ENCODE assay signal across 8 mouse cellular contexts in genomic region chr2:181364487-181364859, GRCm38 (mm10). TPM values are rescaled to one million over a fixed set of nuclear protein-coding genes. Genes with fewer than 3 reads are reported as not detected.
A peak's percentile ranks its signal among the peaks of the same experiment; 100 is the strongest.
DNase-seq lines count a peak whose midpoint lies in the region; ATAC-seq and TF ChIP-seq lines count a peak whose summit lies in the region.

No protein-coding gene starts in this region.

- TF ChIP-seq POLR2A in cerebellum, adult 2 months (IDR thresholded peaks at IDR 0.05; ENCODE audit: borderline replicate concordance, insufficient read depth, low read length), result no peak
- TF ChIP-seq POLR2A in testis, adult 2 months (IDR thresholded peaks at IDR 0.05; ENCODE audit: control insufficient read depth, low read depth, low read length), result no peak
- no peak for TF ChIP-seq POLR2A in limb, embryonic 14.5 days (IDR thresholded peaks at IDR 0.05; ENCODE audit: borderline replicate concordance, extremely low read depth, insufficient read depth, insufficient read length)

- no peak overlapping the region for H3K27ac ChIP-seq in cerebellum, adult 2 months (ENCODE audit: insufficient read depth, low read length)
- peak overlapping the region; percentile 71 for H3K27ac ChIP-seq in testis, adult 2 months (ENCODE audit: control insufficient read depth, insufficient read depth, low read depth, low read length)
- peak overlapping the region; percentile 78; the same call in 1 of the 2 replicates for H3K27ac ChIP-seq in limb, embryonic 14.5 days (replicated peaks; ENCODE audit: low read depth, low read length)
- no peak overlapping the region; the same call in 1 of the 2 replicates for H3K27ac ChIP-seq in stomach, postnatal 0 days (replicated peaks)

- no peak for DNase-seq in cerebellum, adult 2 months
- no peak for DNase-seq in cerebellum, adult 18-20 months
- DNase-seq in testis, postnatal 14 days (ENCODE audit: low spot score), result no peak
- DNase-seq in limb, embryonic 14.5 days (ENCODE audit: low spot score), result no peak
- DNase-seq in stomach, postnatal 0 days (ENCODE audit: low spot score), result no peak
- no peak for DNase-seq in spleen, adult 18-20 months
- no peak for DNase-seq in frontal cortex, postnatal 25 days (ENCODE audit: low spot score in 2 of 2)

- no peaks in the 10 kb centered on the region for H3K27me3 ChIP-seq in cerebellum, adult 2 months (ENCODE audit: control insufficient read depth, insufficient read depth, low read length)
- no peaks in the 10 kb centered on the region for H3K27me3 ChIP-seq in testis, adult 2 months (ENCODE audit: control insufficient read depth, insufficient read depth, low read length)
- no peaks in the 10 kb centered on the region for H3K27me3 ChIP-seq in limb, embryonic 14.5 days (ENCODE audit: control insufficient read depth, insufficient read depth, low read length)
- no peaks in the 10 kb centered on the region for H3K27me3 ChIP-seq in stomach, postnatal 0 days (ENCODE audit: control insufficient read depth, insufficient read depth, low read length)

- H3K9ac ChIP-seq in limb, embryonic 14.5 days (ENCODE audit: low read depth, low read length, severe bottlenecking), result peak overlapping the region; percentile 88
- H3K9ac ChIP-seq in stomach, postnatal 0 days (ENCODE audit: low read length), result peak overlapping the region; percentile 91

- peak overlapping the region; percentile 91 for H3K4me2 ChIP-seq in limb, embryonic 14.5 days (replicated peaks; ENCODE audit: low read depth, low read length, severe bottlenecking)
- peak overlapping the region; percentile 97 for H3K4me2 ChIP-seq in stomach, postnatal 0 days (replicated peaks; ENCODE audit: low read depth)

- TF ChIP-seq CTCF in cerebellum, adult 2 months (IDR thresholded peaks at IDR 0.05; ENCODE audit: borderline replicate concordance, insufficient read depth, low read depth, low read length), result no peak
- TF ChIP-seq CTCF in testis, adult 2 months (IDR thresholded peaks at IDR 0.05; ENCODE audit: control insufficient read depth, insufficient read depth, insufficient replicate concordance, low read depth, low read length), result no peak
- no peak for TF ChIP-seq CTCF in stomach, postnatal 0 days (IDR thresholded peaks at IDR 0.05; ENCODE audit: low read depth)

- 6% methylated on average over 14 of the region's 14 CpGs for WGBS in cerebellum, adult 2 months
- WGBS in limb, embryonic 14.5 days, result 9% methylated on average over 14 of the region's 14 CpGs
- 6% methylated on average over 14 of the region's 14 CpGs for WGBS in stomach, postnatal 0 days

- no peak for TF ChIP-seq EP300 in stomach, postnatal 0 days (optimal IDR thresholded peaks at IDR 0.05)

- H3K9me3 ChIP-seq in limb, embryonic 14.5 days (ENCODE audit: control insufficient read depth, low read length), result no peaks in the 10 kb centered on the region
- no peaks in the 10 kb centered on the region for H3K9me3 ChIP-seq in stomach, postnatal 0 days (ENCODE audit: control insufficient read depth, low read length)

- H3K4me1 ChIP-seq in cerebellum, adult 2 months (ENCODE audit: control insufficient read depth, insufficient read depth, low read length), result no peaks in the 10 kb centered on the region
- peaks cover 6% of the 10 kb centered on the region for H3K4me1 ChIP-seq in testis, adult 2 months (ENCODE audit: control insufficient read depth, insufficient read depth, low read length)
- peaks cover 18% of the 10 kb centered on the region for H3K4me1 ChIP-seq in limb, embryonic 14.5 days (ENCODE audit: control insufficient read depth, insufficient read depth, low read length)
- H3K4me1 ChIP-seq in stomach, postnatal 0 days (replicated peaks; ENCODE audit: control insufficient read depth, insufficient read depth), result peaks cover 5% of the 10 kb centered on the region

- peak overlapping the region; percentile 76 for H3K4me3 ChIP-seq in cerebellum, adult 2 months (replicated peaks; ENCODE audit: insufficient read depth, low read depth, low read length)
- H3K4me3 ChIP-seq in testis, adult 2 months (ENCODE audit: control insufficient read depth, low read depth, low read length), result peak overlapping the region; percentile 88
- H3K4me3 ChIP-seq in limb, embryonic 14.5 days (replicated peaks; ENCODE audit: low read length), result peak overlapping the region; percentile 85
- peak overlapping the region; percentile 71 for H3K4me3 ChIP-seq in stomach, postnatal 0 days (ENCODE audit: low read depth, low read length)

- peaks cover 3% of the 10 kb centered on the region for H3K36me3 ChIP-seq in testis, adult 2 months (ENCODE audit: control insufficient read depth, insufficient read depth, low read length)
- H3K36me3 ChIP-seq in limb, embryonic 14.5 days (ENCODE audit: control insufficient read depth, insufficient read depth, low read length), result peaks cover 42% of the 10 kb centered on the region
- H3K36me3 ChIP-seq in stomach, postnatal 0 days (ENCODE audit: control insufficient read depth, insufficient read depth, low read length), result peaks cover 7% of the 10 kb centered on the region; the same call in 1 of the 2 replicates

- ATAC-seq in limb, embryonic 14.5 days (ENCODE audit: low FRiP score, low read depth), result no peak
- no peak for ATAC-seq in stomach, postnatal 0 days (ENCODE audit: low FRiP score, low TSS enrichment)

RNA-seq across cellular contexts. Expression of gene Zgpat, which starts 0.3 kb away (rescaled TPM):
- polyA plus RNA-seq in cerebellum, adult 2 months (2012; rRNA removed), result 102 and 106 TPM in 2 replicates
- 15.8 and 16.1 TPM in 2 replicates for polyA plus RNA-seq in testis, adult 2 months (2012; rRNA removed)
- 57.4 and 67.9 TPM in 2 replicates for polyA plus RNA-seq in limb, embryonic 14.5 days (2012; rRNA removed)
- polyA plus RNA-seq in limb, embryonic 14.5 days (2014; fragmentation: Nextera tagmentation; extraction: Ambion mirVana), result 37.3 and 47.6 TPM in 2 replicates
- 15.5 and 18.2 TPM in 2 replicates for polyA plus RNA-seq in stomach, postnatal 0 days (2015; fragmentation: Nextera tagmentation; extraction: Ambion mirVana)

RNA-seq across cellular contexts. Expression of gene Arfrp1, which starts 0.7 kb away (rescaled TPM):
- 75.6 and 77.7 TPM in 2 replicates for polyA plus RNA-seq in cerebellum, adult 2 months (2012; rRNA removed)
- polyA plus RNA-seq in testis, adult 2 months (2012; rRNA removed), result 35.9 and 43.2 TPM in 2 replicates
- polyA plus RNA-seq in limb, embryonic 14.5 days (2012; rRNA removed), result 81.0 and 89.9 TPM in 2 replicates
- polyA plus RNA-seq in limb, embryonic 14.5 days (2014; fragmentation: Nextera tagmentation; extraction: Ambion mirVana), result 50.0 and 54.7 TPM in 2 replicates
- 30.1 and 33.7 TPM in 2 replicates for polyA plus RNA-seq in stomach, postnatal 0 days (2015; fragmentation: Nextera tagmentation; extraction: Ambion mirVana)

RNA-seq across cellular contexts. Expression of gene Lime1, which starts 15.4 kb away (rescaled TPM):
- polyA plus RNA-seq in cerebellum, adult 2 months (2012; rRNA removed), result 79.8 and 85.0 TPM in 2 replicates
- 13.9 and 14.6 TPM in 2 replicates for polyA plus RNA-seq in testis, adult 2 months (2012; rRNA removed)
- 63.3 and 84.7 TPM in 2 replicates for polyA plus RNA-seq in limb, embryonic 14.5 days (2012; rRNA removed)
- polyA plus RNA-seq in limb, embryonic 14.5 days (2014; fragmentation: Nextera tagmentation; extraction: Ambion mirVana), result 21.3 and 26.8 TPM in 2 replicates
- 8.3 and 8.8 TPM in 2 replicates for polyA plus RNA-seq in stomach, postnatal 0 days (2015; fragmentation: Nextera tagmentation; extraction: Ambion mirVana)

RNA-seq across cellular contexts. Expression of gene Rtel1, which starts 44.9 kb away (rescaled TPM):
- 88.5 and 103 TPM in 2 replicates for polyA plus RNA-seq in cerebellum, adult 2 months (2012; rRNA removed)
- polyA plus RNA-seq in testis, adult 2 months (2012; rRNA removed), result 71.8 and 75.1 TPM in 2 replicates
- polyA plus RNA-seq in limb, embryonic 14.5 days (2012; rRNA removed), result 110 and 130 TPM in 2 replicates
- polyA plus RNA-seq in limb, embryonic 14.5 days (2014; fragmentation: Nextera tagmentation; extraction: Ambion mirVana), result 49.0 and 53.3 TPM in 2 replicates
- 9.0 and 9.3 TPM in 2 replicates for polyA plus RNA-seq in stomach, postnatal 0 days (2015; fragmentation: Nextera tagmentation; extraction: Ambion mirVana)

RNA-seq across cellular contexts. Expression of gene Stmn3, which starts 50.2 kb away (rescaled TPM):
- 1,100 TPM in 2 replicates for polyA plus RNA-seq in cerebellum, adult 2 months (2012; rRNA removed)
- polyA plus RNA-seq in testis, adult 2 months (2012; rRNA removed), result not detected in 2 replicates
- polyA plus RNA-seq in limb, embryonic 14.5 days (2012; rRNA removed), result 0.68 and 2.8 TPM in 2 replicates
- 0.28 and 0.29 TPM in 2 replicates for polyA plus RNA-seq in limb, embryonic 14.5 days (2014; fragmentation: Nextera tagmentation; extraction: Ambion mirVana)
- polyA plus RNA-seq in stomach, postnatal 0 days (2015; fragmentation: Nextera tagmentation; extraction: Ambion mirVana), result 26.3 and 28.9 TPM in 2 replicates

Comparison
In these comparisons a context has a peak if more than half of its experiments do, and no peak if none do; other contexts are left out.
1. H3K27ac ChIP-seq: peak in testis, adult 2 months (single experiment) and limb, embryonic 14.5 days (single experiment); none in cerebellum, adult 2 months (single experiment) and stomach, postnatal 0 days (single experiment).
2. Peak in every context shown above with its lines, with median percentiles within 50 percentile points of each other: H3K4me3 ChIP-seq.